Mouse (Mus musculus) right cerebral cortex, postnatal 36 days (tissue): Measurements from ENCODE around the gene Cadps2.
A peak's percentile ranks its signal among the peaks of the same experiment; 100 is the strongest.

Experiments
- DNase-seq, 2 experiments: peaks; one replicate each; pipeline ENCODE4 v3.0.0; 2022; ENCODE audit warnings: low spot score in 2 of 2, mixed read lengths in 1 of 2

Gene Cadps2

DNA sequence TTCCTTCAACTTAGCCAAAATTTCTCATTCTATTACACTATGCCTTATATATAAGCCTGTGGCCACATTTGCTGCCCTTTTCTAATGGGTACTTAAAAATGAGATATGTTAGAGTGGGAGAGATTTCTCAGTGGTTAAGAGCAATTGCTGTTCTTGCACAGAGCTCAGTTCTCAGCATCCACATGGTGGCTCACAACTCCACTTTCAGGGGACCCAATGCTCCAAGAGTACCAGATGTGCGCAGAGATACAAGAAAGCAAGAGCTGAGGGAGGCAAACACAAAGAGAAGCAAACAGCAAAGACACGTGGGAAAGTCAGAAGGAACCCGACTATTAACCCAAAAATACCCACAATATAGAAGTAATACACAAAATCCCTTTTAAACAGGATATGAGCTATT lies 77.0 kb downstream of the Cadps2 start:
- DNase-seq, result no peak

DNA sequence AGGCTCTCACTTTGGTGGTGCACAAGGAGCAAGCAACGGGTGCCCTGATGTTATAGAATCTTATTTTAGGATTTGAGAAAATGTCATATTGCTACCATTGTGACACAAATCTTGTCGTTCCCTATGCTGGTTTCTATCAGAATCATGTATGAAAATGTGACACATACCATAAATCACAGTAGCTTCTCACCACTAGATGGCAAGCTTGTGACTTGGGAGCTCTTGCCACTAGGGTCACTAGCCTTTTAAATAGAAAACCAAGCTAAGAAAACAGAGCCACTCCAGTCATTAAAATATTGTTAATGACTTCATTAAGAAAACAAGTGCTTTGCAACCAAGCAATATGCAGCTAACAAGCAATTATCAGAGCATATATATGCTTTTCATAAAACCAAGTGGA lies 81.0 kb downstream of the Cadps2 start:
- no peak for DNase-seq

DNA sequence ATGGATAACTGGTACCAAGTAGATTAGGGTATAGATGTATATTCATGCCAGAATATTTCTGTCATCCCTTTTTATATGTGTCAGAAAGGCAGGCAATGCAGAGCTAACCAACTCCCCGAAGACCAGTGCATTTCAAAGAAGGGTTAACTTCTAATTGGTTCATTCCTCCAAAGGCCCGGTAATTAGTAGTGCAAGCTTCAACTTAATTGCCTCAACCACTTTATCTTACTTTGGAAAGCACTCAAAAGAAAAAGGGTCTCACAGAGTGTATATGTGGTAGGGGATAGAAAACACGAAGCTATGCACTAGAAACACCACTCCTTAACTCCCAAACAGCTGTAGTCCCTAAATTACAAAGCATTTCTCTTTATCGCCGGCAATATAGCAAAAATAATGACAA lies 90.4 kb downstream of the Cadps2 start:
- no peak for DNase-seq

- no peak for DNase-seq
Observed at GRCm38 (mm10) chr6:23740010-23740409, 99.2 kb downstream of the Cadps2 start.

DNA sequence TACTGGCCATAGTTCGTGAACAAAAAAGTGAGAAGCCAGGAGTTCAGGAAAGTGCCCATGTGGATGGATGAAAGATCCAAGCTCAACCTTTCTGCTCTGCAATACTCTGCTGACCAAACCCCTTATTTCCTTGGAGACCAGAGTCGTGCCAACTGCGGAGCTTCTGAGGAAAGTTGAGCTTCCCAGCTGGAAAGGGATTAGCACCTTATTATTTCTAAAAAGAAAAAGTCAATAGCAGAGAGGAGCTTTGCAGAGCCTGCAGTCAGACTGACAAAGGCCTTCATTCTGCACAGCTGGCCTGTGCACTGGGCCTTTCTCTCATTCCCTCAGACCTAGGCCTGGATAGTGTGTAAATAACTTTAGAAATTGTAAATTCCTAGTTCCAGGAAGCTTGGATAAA lies 106.5 kb downstream of the Cadps2 start:
- DNase-seq, result no peak

GRCm38 (mm10) chr6:23728620-23729019 lies 110.6 kb downstream of the Cadps2 start:
- peak; percentile 12 to 24 for DNase-seq

DNA sequence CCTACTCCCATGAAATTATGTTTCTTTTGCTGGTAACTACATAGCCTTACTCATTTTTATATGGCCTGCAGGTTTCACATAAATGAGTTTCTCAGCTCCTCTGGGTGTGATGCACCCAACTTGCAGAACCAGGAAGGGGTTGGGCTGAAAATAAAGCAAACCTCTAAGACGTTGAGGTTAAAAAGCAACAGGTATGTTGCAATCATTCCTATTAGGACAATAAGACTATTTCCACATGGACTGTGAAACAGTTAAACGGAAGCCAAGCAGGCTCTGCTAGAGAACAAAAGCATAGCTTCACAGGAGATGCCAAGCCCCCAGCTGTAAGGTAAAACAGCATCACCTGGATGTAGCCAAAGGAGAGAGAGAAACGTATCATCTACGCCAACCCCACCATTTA lies 115.5 kb downstream of the Cadps2 start:
- DNase-seq, result no peak

- no peak for DNase-seq
Observed at GRCm38 (mm10) chr6:23720401-23720800, 118.8 kb downstream of the Cadps2 start.

DNA sequence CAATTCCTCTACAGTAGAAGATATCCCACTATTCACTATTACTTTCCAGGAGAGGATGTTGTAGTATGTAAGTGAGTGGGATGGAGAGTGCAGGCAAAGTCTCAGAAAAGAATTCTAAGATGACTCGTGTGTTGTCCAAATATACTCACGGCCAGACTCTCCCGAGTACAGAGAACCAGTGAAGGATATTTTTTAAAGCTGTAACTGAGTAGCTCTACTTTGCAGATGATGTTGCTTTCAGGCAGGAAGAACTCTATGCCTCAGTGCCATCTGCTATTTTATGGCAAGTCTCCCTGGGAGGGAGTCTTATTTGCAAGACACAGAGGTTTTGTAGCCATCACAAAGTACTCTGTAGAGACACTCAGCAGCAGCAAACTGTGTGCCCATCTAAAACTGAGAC lies 131.7 kb downstream of the Cadps2 start:
- peak; percentile 37 to 65 for DNase-seq

- DNase-seq, result no peak
Observed at GRCm38 (mm10) chr6:23700879-23701278, 138.3 kb downstream of the Cadps2 start.

- DNase-seq, result no peak
Observed at GRCm38 (mm10) chr6:23678172-23678571, 161.0 kb downstream of the Cadps2 start.

- DNase-seq, result no peak
Observed at GRCm38 (mm10) chr6:23655036-23655435, 184.2 kb downstream of the Cadps2 start, which contains the start of gene Rnf148. Gene Rnf148 (minus strand): TSS chr6:23655136.

- DNase-seq, result no peak
Observed at GRCm38 (mm10) chr6:23650205-23650604, 189.0 kb downstream of the Cadps2 start, which contains the start of gene Rnf133. Gene Rnf133 (minus strand): TSS chr6:23650305.

DNA sequence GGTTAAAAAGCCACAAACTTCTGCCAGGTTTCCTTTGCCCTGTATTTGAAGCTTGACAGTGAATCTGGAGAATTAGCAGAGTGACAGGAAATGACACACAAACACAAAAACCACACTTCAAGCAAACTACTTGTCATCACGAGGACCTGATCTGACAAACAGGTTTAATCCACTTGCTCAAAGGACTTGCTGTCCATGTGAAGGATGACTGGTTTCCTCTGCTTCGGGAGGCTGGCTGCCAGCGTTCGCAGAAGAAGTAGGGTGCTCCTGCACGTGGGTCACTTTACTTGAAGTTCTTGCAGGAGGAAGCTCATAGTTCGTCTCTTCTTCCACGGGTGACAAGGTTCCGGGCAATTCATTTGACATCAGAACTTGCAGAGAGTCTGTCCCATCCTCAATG lies 190.5 kb downstream of the Cadps2 start:
- no peak for DNase-seq

GRCm38 (mm10) chr6:23647627-23648247 lies 191.5 kb downstream of the Cadps2 start:
- no peak for DNase-seq

GRCm38 (mm10) chr6:23637081-23637480 lies 202.1 kb downstream of the Cadps2 start:
- peak; percentile 12 to 26 for DNase-seq

- no peak for DNase-seq
Observed at GRCm38 (mm10) chr6:23635208-23635607, 204.0 kb downstream of the Cadps2 start.

DNA sequence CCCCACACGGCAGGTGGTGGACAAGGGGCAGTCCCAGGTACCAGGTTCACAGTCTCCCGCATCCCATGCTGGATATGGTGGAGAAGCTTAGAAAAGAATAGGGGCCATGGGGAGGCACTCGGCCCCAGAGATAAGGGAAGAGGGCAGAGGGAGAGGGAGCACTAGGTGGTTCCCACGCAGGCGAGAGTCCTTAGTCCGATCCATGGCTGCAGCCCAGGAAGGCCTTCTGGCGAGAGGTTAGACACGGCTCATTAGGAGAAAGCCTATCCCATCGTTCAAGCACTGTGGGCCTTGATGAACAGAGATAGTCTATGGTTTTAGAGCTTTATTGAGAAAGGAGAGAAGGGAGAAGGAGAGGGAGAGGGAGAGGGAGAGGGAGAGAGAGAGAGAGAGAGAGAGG lies 205.2 kb downstream of the Cadps2 start:
- no peak for DNase-seq

GRCm38 (mm10) chr6:23630465-23630864 lies 208.8 kb downstream of the Cadps2 start:
- DNase-seq, result no peak

GRCm38 (mm10) chr6:23575102-23575501 lies 264.1 kb downstream of the Cadps2 start:
- no peak for DNase-seq

DNA sequence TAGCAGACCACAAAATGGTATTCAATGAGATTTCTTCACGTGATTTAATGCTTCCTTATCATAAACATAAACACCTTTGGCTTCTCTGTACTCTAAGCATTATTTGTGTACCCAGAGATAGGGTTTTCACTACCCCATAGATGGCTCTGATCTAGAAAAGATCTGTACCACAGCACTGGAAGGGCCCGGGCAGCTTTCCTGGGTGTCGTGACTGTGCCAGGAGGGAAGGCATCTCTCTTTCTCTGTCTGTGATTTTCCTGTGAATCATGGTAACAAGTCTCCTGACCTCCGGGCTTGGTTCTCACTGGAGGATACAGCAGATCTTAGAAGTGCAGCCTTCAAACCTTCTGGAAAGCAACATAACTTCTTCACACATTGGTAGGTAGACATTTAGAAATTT lies 265.5 kb downstream of the Cadps2 start:
- no peak for DNase-seq

GRCm38 (mm10) chr6:23572401-23572800 lies 266.8 kb downstream of the Cadps2 start:
- DNase-seq, result no peak

- no peak for DNase-seq
Observed at GRCm38 (mm10) chr6:23569686-23570085, 269.5 kb downstream of the Cadps2 start.

DNA sequence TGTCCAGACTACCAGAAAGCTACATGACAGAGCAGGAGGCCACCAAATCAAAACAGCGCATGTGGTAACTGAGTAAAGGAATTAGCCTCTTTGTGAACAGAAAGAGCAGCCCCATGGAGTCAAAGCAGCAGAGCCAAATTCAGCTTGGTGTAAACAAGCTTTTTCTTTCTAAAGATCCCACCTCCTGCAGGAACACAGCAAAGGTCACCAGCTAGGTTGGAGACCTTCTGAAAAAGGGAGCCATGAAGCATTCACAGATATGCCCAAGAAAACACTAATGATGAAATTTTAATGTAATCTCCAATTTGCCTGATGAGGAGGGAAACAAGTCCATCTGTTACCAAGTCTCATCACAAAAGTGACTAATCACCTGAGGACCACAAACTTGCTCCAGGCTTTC lies 270.5 kb downstream of the Cadps2 start:
- DNase-seq, result no peak
